Mouse (Mus musculus) activated CD4-positive, CD25-positive, alpha-beta regulatory T cell, adult 9 weeks (primary cell): Measurements from ENCODE around the gene Ifrd2. TPM values are rescaled to one million over a fixed set of nuclear protein-coding genes. Genes with fewer than 3 reads are reported as not detected.

Experiments
- polyA plus RNA-seq: library from polyadenylated mRNA; unstranded; fragments of 100-300 nt; shearing (Covaris generic); gene quantifications from one replicate; pipeline ENCODE4 v1.2.1, GENCODE M21; 2017

The Ifrd2 gene
- polyA plus RNA-seq, result 23.7 TPM

GRCm38 (mm10) chr9:107586974-107587832 lies at the start of gene Ifrd2:
Ifrd2 (plus strand) TSS chr9:107587642.

DNA sequence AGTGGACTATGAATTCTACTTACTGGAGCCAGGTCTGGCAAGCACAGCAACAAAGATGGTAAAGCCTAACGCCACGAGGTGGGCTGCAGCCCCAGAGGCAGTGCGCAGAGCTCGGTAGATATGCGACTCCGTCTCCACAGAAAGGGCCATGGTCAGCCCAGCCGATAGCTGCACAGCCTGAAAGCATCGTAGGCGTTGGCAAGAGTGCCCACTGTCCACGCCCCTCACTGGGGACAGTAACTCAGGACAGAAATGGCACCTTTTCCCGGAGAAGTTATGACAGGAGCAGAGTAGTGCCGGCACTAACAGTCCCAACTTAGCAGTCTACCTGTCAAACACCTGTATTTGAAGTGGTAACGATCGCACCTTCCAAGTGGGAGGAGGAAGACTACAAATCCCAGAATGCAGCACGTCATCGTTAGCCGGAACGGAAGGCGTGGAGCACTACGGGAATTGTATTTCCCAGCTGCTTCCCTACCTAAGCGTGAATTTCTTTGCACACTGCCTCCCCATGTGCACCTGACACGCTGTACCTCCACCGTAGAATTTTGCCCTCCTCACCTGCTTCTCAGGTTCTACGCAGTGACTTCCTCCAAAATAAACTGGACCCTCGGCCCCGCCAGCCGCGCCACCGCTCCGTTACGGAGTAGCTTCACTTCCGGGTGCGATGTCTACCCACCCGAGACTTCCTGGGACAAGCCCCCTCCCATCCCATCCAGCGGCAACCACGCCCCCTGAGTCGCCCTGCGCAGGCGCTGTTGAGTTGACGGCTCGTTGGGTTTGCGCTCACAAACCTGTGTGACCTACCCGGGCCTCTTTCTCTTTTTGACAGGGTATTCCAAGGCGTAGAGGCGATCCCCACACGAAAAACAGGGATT lies 45.7 kb upstream of the Ifrd2 start, which contains the start of the genes Cyb561d2 and Nprl2:
Gene Cyb561d2, minus strand, starts transcription at position 720 of the 878 bp plus-strand sequence.
Gene Nprl2, plus strand, starts transcription at position 753 of the 878 bp plus-strand sequence.

GRCm38 (mm10) chr9:107547026-107547425 lies 40.4 kb upstream of the Ifrd2 start, which contains the start of gene Zmynd10:
Zmynd10 (plus strand) TSS chr9:107547298.

DNA sequence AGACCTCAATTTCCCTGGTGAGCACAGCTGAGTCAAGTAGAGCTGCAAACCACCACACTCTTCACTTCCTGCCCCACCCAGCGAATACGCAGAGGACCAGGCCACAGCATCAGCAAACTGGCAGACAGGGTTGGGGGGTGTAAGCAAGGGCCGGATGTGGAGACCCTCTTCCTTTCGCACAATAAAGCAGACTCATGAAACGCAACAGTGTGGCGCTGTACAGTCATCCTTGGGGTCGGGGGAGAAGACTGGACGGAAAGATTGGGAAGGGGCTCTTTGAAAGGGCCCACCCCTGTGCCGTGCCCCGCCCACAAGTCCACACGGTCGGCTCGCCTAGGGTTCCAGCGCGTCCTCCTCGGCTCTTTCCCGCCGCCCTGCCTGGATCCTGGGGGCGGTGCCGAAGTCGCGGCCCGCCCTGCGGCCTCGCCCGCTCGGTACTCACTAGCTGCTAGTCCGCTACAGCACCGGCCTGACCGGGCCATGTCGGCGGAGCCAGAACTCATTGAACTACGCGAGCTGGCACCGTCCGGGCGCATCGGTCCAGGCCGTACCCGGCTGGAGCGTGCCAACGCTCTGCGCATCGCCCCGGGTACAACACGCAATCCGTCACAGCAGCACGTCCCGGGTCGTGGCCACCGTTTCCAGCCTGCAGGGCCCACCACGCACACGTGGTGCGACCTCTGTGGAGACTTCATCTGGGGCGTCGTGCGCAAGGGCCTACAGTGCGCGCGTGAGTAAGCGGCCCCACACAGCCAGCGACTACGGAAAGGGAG lies 36.1 kb upstream of the Ifrd2 start, which contains the start of gene Rassf1:
Gene Rassf1, plus strand, starts transcription at position 439 of the 773 bp plus-strand sequence.

DNA sequence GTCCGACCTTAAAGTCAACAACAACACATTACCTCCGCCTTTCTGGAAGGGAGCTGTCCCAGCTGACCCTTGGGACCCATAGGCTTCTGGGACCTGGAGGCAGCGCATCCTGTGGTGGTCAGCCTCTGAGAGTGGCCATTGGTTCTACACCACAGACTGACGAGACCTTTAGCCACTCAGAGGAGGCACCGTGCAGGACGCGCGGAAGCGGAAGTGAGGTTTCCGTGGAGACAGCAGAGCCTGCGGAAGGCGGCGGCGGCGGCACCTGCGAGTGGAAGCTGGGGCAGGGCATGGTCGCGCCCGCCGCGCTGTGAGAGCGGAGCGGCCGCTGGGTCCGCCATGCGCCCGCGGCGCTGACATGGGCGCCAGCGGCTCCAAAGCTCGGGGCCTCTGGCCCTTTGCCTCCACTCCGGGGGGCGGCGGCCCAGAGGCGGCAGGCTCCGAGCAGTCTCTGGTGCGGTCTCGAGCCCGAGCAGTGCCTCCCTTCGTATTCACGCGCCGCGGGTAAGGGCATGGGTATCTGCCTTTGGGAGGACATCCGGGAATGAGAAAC lies 24.3 kb upstream of the Ifrd2 start, which contains the start of gene Tusc2:
Gene Tusc2, plus strand, starts transcription at position 227 of the 553 bp plus-strand sequence.

DNA sequence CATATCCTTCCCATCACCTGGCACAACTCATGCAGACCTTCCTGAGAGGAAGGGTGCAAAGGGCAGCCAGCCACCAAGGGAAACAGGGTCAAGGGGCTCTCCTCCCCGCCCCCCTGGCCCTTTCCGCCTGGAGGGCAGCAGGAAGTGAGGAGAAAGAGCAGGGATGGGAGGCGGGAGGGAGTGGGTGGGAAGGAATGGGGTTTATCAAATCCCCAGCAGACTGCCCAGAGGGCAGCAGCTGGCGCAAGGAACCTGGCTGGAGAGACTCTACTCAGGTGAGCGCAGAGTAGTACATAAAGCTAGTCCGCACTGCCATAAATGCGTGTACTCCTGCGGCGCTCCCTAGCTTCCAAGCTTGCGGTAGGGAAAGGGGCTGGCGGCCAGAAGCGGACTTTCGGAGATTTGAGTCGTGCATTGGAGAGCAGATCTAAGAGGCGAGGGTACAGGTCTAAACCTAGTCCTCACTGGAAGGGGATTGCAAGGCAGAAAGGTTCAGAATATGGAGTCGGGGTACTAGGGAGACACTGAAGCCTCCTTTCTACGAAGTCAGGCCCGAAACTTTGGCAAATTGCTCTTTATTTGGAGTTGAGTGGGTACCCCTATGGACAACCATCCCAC lies 19.6 kb upstream of the Ifrd2 start, which contains the start of gene Hyal2:
Gene Hyal2, plus strand, starts transcription at position 244 of the 618 bp plus-strand sequence.

DNA sequence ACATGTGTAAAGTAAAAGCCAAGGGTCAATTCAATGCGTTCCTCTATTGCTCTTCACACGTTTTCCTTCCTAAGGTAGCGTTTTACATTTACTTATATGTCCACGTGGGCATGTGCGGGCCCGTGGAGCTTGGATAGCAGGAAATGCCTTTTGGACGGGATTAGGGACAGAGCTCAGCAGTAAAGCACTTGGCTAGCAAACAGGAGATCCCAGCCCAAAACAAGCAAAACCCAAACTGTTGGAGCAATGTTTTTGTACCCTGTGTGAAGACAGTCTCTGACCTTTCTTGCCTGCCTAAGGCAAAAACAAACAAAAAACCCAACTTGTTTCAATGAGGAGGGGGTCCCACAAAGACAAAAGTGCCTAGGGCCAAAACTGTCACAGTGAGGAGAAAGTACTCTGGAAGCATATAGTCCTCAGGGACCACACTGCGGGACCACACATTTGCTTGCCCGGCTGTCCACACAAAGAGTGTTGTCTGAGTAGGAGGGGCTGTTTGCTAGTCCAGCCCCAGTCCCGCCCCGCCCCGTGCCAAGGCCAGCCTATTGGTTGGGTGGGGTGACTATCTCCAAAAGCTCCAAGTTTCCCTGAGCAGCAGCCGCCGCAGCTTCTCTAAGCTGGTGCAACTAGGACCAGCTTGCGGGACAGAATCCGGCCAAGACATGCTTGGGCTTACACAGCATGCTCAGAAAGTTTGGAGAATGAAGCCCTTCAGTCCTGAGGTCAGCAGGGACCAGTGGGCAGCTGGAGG lies 10.9 kb upstream of the Ifrd2 start, which contains the start of gene Hyal1:
Gene Hyal1, plus strand, starts transcription at position 571 of the 751 bp plus-strand sequence.

GRCm38 (mm10) chr9:107578587-107578986 lies 8.9 kb upstream of the Ifrd2 start, which contains the start of gene Naa80:
Naa80 (plus strand) TSS chr9:107578887.

DNA sequence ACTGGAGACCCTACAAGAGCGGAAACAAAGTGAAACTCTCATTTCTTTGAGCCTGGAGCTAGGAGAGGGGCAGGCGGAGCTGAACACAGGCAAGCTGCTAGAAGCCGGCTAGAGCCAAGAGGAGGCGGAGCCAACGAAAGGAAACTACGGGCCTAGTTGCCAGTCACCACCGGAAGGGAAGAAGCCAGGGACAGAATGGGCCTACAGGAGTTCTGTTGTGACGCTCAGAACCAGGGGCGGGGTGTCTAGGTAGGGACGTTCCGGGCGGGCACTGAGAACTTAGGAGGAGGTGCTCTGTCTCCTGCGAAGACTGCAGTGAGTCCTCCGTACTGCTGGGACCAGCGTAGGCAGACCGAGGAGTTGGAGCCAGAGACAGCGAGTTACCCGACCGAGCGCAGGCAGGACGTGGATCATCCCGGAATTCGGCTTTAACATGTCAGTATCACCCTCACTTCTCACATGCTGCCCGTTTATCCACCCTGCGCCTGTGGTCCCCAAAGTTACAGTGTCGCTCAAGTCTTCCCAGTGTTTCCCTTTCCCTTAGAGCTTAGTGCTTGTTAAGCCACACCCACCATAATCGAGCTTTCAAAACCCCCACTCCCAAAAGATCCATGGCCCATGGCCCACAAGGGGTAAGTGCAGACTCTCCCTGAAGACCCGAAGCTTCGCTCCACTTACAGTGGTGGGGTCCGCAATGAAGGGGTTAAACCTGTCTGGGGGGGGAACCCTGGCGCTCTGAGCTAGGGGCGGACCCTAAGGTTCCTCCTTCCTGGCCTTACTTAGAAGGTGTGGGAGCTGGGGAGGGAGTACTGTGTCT lies 6.7 kb upstream of the Ifrd2 start, which contains the start of gene Hyal3:
Gene Hyal3, plus strand, starts transcription at position 318 of the 817 bp plus-strand sequence.

DNA sequence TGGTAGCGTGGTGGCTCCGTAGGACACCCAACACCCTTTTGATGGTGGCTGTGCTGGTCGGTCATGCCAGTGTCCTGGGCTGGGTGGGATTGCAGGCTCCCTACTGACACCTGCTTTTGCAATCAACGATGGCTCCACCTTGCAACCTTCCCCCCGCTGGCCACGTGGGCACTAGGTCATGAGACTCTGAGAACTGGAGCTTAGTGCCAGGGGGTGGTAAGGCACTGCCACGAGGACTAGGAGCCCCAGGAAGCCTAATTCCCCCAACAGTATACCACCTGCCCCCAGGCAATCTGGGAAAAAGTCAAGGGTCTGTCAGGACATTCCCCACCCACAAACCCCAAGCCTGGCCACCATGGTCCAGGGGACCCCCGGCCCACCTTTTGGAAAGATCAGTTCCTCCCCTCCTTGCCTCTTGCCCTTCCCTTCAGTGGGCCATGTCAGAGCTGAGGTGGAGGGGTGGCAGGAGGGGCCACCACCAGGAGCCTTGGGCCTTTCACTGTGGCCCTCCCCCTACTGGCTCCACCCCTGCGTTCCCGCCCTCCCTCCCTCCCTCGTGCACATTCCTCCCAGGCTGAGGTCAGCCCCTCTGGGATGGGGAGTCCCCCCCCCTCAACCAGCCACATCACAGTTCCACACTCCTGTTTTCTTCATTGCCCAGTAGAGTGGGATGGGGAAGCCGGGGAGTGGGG lies 21.4 kb downstream of the Ifrd2 start, which contains the start of gene Sema3b:
Gene Sema3b, minus strand, starts transcription at position 489 of the 692 bp plus-strand sequence.

DNA sequence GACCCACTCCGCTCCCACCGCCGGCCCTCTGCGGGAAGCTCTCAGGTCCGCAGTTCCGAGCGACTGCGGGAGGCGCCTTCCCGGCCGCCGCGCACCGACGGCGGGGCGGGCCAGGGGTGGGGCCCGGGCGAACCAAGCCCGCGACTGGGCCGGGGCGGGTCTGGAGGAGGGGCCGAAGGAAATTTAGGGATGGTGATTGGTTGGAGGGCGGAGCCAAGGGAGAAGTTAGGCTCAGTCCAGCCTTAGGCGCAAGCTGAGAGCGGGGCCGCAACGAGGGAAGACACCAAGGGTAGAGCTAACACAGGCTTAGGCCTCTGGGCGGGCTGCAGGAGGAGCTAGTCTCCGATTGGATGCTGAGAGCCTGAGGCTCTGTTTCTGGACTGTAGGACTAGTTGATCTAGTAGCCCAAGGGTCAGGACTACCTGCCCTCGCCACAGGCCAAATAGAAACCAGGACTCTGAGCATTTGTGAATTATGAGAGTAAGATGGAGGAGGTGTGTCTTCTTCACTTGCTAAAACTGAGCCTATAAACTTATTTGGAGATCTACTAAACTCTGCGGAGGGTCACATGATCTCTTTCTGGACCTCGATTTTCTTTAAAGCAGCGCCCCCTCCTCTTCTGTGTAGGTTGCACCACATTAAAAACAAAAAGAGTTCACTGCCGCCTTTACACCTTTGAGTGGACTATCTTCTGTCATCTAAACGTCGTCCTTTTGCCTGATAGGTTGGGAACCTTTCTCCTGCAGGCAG lies 48.0 kb downstream of the Ifrd2 start, which contains the start of gene Gnai2:
Gene Gnai2, minus strand, starts transcription at position 89 of the 750 bp plus-strand sequence.

Other genes starting within 250 kb of the Ifrd2 start
- gene Hemk1, start 249.3 kb upstream of the Ifrd2 start, polyA plus RNA-seq, result 33.8 TPM
- gene 6430571L13Rik, start 247.0 kb upstream of the Ifrd2 start, polyA plus RNA-seq, result 2.6 TPM
- 1.0 TPM for gene Cacna2d2, start 188.0 kb upstream of the Ifrd2 start, polyA plus RNA-seq
- 54.4 TPM for gene Tmem115, start 53.7 kb upstream of the Ifrd2 start, polyA plus RNA-seq
- 66.6 TPM for gene Cyb561d2, start 45.4 kb upstream of the Ifrd2 start, polyA plus RNA-seq
- gene Nprl2, start 45.4 kb upstream of the Ifrd2 start, polyA plus RNA-seq, result 64.2 TPM
- gene Zmynd10, start 40.3 kb upstream of the Ifrd2 start, polyA plus RNA-seq, result 3.3 TPM
- 88.1 TPM for gene Rassf1, start 36.1 kb upstream of the Ifrd2 start, polyA plus RNA-seq
- 9.4 TPM for gene Tusc2, start 24.4 kb upstream of the Ifrd2 start, polyA plus RNA-seq
- gene Hyal2, start 19.7 kb upstream of the Ifrd2 start, polyA plus RNA-seq, result 16.6 TPM
- gene Hyal1, start 10.7 kb upstream of the Ifrd2 start, polyA plus RNA-seq, result 6.5 TPM
- gene Naa80, start 8.8 kb upstream of the Ifrd2 start, polyA plus RNA-seq, result 23.5 TPM
- 0.65 TPM for gene Hyal3, start 6.8 kb upstream of the Ifrd2 start, polyA plus RNA-seq
- gene Sema3b, start 21.6 kb downstream of the Ifrd2 start, polyA plus RNA-seq, result not detected
- gene Gnai2, start 47.7 kb downstream of the Ifrd2 start, polyA plus RNA-seq, result 271 TPM
- gene Slc38a3, start 81.9 kb downstream of the Ifrd2 start, polyA plus RNA-seq, result not detected
- 0.50 TPM for gene Gnat1, start 92.1 kb downstream of the Ifrd2 start, polyA plus RNA-seq
- gene Sema3f, start 122.8 kb downstream of the Ifrd2 start, polyA plus RNA-seq, result not detected
- 359 TPM for gene Rbm5, start 183.4 kb downstream of the Ifrd2 start, polyA plus RNA-seq